Mouse (Mus musculus): ENCODE results near the gene Cactin.

The Cactin gene

DNA sequence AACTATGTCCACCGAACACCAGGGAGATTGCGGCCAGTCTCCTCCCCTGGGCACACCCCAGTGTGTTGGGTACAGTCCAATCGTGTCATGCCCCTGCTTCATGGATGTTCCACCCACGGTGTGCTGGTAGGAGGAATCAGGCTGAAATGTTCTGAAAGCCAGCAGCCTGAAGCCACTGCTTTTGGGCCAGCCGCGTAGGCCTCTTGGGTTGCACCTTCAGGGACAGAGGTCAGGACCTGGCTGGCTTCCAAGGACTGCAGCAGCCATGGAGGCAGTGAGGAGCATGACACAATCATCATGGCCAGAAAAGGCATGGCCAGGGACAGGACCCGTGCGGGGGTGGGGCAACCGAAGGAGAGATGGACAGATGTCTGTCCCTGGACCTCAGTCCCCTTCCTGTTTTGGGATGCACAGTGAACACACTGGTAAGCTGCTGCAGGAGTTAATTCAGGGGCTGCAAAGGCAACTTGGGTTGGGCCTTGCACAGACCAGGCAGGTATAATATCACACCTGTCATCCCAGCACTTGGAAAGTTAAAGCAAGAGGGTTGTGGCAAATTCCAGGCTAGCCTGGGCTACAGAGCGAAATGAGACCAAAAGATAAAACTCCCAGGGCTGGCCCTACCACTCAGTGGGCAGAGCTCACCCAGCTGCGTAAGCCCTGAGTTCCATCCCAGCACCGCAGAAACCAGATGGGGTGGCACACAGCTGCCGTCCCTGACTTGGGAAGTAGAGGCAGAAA lies 2.1 kb upstream of the Cactin start:
- DNase-seq (ENCODE audit: low read depth, low spot score), result no peak

DNA sequence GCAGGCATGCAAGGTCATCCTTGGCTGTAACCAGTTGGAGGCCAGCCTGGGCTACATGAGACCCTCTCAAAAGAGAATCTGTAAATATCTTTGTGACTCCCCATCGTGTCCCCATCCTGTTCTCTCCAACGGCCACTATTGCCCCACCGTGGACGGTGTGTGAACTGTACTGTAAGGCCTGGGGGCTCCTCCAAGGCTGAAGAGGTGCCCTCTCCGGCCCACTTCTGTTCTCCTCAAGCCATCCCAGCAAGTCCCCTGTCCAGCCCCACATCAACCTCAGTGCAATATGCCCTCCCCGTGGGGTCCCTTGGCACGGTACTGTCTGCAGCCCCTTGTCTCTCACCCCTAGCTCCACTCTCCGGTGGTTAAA lies 1.6 kb upstream of the Cactin start:
- peak; percentile 62 for DNase-seq (ENCODE audit: low read depth, low spot score)

DNA sequence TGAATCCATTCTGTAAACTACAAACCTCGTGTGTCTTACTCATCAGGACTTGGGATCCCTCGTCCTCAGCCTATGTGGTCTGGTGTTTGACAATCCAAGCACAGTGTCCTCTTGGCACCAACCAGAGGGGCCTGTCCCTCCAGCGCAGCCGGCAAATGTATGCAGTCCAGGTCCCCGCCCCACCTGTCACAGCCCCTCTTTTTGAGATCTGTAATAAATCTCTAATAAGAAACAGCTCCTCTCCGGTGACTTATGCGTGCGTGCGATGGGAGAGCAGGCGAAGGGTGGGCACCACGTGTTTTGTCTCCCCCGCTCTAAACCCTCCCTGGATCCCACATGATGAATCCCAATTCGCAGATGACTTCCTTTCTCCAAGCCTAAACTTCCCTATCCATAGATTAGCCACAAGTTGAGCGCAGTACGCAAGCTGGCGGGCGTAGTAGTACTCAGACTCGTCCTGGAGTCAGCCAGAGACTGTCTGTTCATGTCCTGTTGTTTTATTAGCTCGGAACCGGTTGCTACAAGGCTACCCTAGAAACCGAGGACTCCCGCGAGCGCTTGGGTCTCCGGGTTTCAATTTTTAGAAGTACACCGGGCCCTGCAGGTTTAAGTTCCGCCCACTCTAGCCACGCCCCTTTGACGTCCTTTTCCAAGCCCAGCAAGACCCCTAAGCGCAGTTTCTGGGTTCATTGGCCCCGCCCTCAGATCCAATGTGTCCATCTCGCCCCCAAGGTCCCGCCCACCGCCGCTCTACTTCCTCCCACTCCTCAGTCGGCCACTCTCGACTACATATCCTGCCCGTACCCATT lies 958 bp upstream of the Cactin start:
- peak; percentile 100 for DNase-seq (ENCODE audit: low read depth, low spot score)

DNA sequence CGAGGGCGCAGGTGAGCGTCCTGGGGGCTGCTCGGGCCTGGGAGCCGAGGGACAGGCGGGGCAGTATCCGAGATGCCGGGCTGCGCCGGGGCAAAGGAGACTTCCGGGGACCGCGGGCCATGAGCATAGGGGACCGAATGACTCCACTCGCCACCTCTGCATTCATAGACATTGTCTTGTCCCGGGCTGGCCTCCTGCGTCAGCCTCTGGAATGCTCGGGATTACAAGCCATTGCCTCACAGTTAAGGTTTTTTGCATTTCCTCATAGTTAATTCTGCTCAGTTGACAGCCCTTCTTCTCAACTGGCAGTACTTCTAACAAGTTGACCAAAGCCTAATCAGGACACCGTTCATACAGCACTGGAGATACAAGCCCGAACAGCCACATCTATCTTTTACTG lies 533 bp downstream of the Cactin start:
- no peak for DNase-seq (ENCODE audit: low read depth, low spot score)

DNA sequence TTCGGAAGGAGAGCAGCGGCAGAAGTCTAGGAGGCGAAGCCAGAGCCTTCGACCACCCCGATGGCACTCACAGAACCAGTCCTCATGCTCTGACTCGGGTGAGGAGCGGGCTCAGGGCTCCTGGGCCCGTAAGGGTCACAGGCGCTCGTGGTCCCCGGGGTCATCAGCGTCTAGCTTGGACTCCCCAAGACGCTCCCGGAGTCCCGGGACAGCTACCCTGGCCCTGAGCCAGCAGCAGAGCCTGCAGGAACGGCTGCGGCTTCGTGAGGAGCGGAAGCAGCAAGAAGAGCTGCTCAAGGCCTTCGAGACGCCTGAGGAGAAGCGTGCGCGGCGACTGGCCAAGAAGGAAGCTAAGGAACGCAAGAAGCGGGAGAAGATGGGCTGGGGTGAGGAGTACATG lies 1.5 kb downstream of the Cactin start:
- DNase-seq (ENCODE audit: low read depth, low spot score), result no peak

DNA sequence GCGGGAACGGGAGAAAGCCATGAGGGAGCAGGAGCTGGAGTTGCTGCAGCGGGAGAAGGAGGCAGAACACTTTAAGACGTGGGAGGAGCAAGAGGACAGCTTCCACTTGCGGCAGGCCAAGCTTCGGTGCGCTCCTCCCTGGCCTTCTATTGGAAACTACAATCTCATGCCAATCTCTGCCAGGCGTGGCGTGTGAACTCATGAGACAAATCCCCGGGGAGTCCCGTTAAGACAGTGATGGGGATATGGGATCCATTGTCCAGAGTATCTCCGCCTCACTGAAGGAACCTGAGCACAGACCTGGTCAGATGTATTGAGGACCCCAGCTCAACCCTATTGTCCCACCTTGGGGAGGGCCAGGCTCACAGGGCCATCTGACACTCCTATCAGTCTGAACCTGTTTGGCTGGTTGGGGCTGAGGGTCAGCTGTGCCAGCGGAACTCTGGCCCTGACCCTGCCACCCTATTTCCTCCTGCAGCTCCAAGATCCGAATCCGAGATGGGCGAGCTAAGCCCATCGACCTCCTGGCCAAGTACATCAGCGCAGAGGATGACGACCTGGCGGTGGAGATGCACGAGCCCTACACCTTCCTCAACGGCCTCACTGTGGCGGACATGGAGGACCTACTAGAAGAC lies 2.4 kb downstream of the Cactin start:
- DNase-seq (ENCODE audit: low read depth, low spot score), result no peak

DNA sequence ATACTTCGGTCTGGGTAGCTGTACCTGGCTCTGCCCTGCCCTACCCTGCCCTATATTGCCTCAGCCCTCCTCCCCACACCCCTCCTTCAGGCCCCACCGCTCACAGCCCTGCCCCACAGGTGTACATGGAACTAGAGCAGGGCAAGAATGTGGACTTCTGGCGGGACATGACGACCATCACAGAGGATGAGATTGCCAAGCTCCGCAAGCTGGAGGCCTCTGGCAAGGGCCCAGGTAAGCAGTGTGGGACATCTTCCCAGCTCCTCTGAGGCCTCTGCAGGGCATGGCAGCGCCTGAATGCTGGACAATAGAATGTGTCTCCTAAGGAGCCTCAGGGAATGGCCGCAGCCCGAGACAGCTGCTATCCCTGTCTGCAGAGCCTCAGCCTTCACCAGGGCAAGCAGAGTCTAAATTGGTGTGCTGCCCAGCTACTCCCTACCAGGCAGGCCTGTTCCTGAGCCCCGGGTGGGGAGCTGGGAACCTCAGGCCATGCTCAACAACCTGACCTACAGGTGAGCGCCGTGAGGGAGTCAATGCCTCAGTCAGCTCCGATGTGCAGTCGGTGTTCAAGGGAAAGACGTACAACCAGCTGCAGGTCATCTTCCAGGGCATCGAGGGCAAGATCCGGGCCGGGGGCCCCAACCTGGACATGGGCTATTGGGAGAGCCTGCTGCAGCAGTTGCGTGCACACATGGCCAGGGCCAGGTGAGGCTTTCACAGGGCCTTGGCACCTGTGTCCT lies 3.1 kb downstream of the Cactin start:
- no peak for DNase-seq (ENCODE audit: low read depth, low spot score)

DNA sequence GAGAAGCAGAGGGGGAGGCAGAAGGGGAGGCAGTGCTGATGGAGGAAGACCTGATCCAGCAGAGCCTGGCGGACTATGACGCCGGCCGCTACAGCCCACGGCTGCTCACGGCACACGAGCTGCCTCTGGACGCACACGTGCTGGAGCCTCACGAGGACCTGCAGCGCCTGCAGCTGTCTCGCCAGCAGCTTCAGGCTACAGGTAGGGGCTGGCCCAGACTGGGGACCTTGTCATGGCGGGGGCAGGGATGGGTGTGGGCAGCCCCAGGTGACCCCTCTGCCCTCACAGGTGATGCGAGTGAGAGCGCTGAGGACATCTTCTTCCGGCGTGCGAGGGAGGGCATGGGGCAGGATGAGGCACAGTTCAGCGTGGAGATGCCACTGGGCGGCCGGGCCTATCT lies 4.3 kb downstream of the Cactin start:
- DNase-seq (ENCODE audit: low read depth, low spot score), result no peak

DNA sequence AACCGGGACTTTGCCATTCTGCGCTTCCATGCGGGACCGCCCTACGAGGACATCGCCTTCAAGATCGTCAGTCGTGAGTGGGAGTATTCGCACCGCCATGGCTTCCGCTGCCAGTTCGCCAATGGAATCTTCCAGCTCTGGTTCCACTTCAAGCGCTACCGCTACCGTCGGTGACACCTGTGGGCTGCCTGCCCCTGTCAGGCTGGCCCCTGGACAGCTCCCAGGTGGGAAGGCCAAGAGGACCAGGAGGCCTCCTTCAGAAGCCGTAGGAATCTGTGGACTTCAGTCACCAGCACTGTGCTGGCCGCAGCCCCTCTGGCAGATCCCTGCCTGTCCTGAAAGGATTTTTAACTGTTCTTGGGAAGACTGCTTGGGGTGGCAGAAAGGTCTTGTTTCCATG lies 4.9 kb downstream of the Cactin start:
- no peak for DNase-seq (ENCODE audit: low read depth, low spot score)

DNA sequence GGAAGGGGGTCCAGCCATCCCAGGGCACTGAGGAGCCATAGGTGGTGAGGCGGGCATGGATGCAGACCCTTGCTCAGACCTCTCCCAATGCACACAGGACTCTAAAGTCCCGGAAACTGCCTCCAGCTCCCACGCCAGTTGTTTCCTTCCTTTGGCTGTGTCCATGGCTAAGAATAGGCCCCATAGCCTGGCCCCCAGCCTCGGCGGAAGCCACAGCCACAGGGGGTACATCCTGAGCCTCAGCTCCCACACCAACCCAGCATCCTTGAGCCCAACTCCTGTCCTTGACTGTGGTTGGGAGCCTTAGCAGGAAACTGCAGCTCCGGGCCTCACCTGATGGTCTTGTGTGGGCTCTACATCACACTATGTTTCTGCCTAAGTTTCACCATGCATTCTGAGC lies 6.0 kb downstream of the Cactin start:
- DNase-seq (ENCODE audit: low read depth, low spot score), result no peak

DNA sequence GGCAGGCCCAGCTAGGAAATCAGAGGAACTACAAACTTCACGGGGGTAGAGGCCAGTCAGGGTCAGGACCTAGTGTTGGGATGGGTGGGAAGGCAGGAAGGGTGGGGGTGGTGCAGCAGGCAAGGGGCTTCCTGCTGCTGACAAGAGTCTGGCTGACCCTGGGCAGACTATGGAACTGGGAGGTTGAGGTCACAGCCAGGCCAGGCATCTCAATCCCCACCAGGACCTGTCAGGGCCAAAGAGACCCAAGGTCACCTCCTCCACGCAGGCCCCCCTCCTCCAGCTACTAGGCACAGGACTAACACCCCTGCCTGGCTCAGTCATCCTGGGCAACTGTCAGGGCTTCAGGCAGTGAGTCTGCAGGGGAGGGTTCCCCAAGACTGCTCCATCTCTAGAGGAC lies 7.1 kb downstream of the Cactin start:
- DNase-seq (ENCODE audit: low read depth, low spot score), result no peak

DNA sequence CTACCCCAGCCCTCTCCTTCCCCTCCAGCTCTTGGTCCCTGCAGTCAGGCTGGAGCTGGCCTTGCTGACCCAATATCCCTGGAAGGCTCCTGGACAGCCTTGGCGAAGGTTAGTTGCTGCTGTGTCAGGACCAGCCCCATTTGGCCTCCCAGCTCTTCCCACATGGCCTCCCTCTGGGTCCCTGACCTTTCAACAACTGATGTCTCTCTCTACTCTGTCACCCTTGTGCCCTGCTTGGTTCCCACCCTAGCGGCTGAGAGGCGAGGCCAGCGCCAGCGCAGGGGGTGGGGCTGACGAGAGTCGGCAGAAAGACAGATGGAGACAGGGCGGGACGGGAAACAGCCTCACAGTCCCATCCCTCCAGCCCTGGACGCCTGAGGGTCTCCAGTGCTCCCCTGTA lies 7.5 kb downstream of the Cactin start, which contains the start of gene Tbxa2r:
TSS of gene Tbxa2r (plus strand) at position 346 of the 400 bp plus-strand sequence.
- DNase-seq (ENCODE audit: low read depth, low spot score), result no peak

DNA sequence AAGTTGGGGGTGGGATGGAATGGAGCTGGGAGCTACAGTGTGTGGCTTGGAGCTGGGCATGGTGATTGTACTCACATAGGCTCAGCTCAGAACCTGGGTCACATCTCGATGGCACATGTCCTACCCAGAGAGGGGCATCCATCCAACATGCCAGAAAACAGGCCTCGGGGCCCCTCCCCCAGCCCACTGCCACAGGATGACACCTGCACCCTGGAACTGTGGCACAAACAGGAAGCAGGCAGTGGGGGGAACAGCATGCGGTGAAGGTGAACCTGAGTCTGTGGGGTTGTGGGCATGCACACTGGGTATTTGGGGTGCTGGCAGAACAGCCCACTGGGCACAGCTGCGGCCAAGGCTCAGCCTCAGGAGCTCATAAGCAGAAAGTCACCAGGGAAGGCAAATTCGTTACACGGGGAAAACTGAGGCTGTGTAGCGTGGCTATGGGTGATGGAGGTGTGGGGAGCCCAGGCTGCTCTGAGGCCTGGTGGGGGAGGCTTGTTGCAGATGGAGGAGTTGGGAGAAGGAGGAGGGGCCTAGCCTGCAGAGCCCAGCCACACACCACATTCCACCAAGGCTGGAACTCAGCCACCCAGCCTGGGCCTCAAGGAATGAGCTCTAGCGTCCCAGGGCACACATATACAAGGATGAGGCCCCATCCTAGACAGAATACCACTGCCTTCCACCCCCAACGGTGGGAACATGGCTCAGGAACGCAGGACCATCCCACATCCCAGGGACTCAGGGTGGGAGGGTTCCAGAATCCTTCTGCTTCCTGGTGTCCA lies 8.5 kb downstream of the Cactin start:
- DNase-seq (ENCODE audit: low read depth, low spot score), result peak; percentile 77

DNA sequence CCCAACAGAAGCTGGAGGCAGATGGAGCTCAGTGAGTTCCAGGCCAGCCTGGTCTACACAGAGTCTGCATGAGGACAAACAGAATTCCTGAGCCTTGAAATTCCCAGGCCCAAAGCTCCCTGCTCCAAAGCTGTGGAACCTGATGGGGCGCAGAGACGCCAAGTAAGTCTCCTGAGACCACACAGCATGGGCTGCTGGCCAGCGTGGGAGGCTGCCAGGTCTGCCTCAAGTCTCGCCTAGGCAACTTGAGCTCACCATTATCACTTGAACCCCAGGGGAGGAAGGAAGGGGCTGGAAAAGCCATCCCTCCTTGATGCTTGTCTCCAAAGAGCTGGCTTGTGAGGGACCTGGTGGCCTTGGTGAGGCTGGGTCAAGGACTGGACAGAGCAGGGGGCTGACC lies 9.1 kb downstream of the Cactin start:
- DNase-seq (ENCODE audit: low read depth, low spot score), result no peak

DNA sequence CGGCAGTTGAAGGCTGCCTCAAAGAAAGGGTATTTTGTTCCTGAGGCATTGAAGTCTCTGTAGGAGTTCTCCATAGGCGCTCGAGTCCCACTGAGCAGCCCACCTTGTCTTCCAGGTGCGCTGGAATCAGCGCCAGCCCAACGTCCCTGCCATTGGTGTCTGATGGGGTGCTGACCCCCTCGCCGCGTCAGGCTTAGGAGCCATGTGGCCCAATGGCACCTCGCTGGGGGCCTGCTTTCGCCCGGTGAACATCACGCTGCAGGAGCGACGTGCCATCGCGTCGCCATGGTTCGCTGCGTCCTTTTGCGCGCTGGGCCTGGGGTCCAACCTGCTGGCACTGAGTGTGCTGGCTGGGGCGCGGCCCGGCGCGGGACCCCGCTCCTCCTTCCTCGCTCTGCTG lies 11.4 kb downstream of the Cactin start:
- no peak for DNase-seq (ENCODE audit: low read depth, low spot score)

DNA sequence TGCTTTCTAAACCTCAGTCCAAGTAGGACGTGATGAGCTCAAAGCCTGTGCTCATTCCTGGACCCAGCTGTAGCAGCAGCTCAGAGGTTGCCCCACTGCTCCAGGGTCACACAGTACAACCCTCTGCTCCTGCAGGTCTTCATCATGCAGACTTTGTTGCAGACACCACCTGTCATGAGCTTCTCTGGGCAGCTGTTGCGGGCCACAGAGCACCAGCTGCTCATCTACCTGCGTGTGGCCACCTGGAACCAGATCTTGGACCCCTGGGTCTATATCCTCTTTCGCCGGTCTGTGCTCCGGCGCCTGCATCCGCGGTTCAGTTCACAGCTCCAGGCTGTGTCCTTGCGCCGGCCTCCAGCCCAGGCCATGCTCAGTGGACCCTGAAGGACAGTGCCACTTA lies 13.4 kb downstream of the Cactin start:
- DNase-seq (ENCODE audit: low read depth, low spot score), result peak; percentile 80

DNA sequence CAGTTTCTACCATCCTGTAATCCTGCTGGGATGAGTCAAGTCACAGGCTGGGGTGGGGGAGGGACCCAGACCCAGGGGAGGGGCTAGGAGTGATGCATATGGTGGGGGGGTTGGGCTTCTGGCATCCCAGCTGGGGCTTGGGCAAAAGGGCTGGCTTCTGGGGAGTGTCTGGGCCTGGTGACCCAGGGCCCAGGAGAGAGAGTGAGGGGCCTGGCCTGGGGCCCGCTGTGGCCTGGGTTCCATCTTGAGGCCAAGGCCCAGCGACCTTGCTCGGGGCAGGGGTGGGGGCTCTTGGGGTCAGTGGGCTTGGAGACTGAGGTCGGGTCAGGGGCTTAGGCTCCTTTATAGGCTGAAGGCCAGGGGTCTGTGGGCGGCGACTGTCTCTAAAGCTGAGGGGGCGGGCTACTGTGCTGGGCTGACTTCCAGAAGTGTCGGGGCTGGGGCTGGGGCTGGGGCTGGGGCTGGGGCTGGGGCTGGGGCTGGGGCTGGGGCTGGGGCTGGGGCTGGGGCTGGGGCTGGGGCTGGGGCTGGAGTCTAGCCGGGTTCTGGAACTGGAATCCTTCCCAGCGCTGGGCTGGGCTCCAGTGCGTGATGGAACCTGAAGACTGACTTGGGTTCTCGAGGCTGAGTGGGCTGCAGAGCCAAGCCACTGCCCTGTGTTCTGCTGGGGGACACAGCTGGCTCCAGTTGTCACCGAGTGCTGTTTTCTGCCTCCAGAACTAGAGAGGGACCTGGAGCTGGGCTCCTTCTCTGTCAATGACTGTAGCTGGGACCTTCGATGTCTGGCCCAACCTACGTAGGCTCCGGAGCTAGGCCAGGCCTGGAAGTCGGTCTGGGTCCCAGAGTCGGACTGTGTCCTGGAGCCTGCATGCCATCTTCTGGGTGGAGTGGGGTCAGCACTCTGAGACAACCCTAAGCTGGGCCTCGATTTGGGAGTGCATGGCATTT lies 14.8 kb downstream of the Cactin start:
- no peak for DNase-seq (ENCODE audit: low read depth, low spot score)

DNA sequence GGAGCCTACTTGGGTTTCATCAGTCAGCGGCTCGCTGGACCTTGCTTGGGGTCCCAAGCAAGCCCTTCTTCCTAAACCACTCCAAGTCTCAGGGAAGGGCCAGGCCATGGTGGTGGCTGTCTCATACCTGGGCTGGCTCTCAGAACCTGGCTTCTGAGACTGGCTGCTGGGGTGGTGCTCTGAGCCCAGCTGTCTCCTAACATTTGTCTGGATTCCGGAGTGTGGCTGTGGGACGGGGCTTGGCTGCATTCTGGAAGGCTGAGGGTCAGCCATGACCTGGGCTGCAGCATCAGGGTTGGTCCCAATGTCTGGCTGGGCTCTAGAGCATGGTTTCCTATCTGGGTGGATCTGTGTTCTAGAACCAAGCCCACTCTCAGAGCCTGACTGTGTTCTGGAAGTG lies 15.7 kb downstream of the Cactin start:
- no peak for DNase-seq (ENCODE audit: low read depth, low spot score)

DNA sequence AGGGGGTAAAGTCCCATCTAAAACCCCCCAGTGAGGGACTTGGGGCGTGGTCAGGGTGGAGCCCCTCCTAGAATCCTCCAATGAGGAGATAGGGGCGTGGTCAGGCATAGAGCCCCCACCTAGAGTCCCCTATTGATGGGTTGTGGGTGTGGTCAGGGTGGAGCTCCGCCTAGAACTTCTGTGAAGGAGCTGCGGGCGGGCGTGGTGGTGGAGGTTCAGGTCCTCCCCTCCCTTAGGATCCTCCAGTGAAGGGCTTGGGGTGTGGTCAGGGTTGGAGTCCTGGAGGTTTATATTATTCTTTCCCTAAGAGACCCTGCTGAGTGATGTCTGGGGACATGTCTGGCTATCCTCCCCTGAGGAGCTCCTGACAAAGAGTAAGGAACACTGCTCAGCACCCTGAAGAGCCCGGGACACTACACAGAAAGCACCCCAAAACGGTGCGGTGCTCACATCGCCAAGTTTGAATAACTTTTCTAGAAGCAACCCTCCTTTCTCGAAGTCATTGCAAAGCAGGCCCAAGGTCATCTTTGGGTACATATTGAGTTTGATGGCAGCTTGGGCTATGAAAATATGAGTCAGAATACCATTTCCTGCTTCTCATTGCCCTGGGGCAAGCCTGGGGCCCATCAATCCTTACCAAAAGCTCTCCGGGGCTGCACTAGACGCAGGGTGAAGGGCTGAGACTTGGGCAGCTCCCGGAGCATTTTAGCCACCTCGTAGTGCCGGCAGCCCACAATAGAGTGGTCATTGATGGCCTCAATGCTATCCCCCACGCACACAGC lies 19.8 kb downstream of the Cactin start:
- DNase-seq (ENCODE audit: low read depth, low spot score), result no peak

All from A20 (cell line).